Mouse (Mus musculus) adrenal gland, postnatal 36 days (tissue): ENCODE data around the gene Gm10681. TPM values are rescaled to one million over a fixed set of nuclear protein-coding genes. Genes with fewer than 3 reads are reported as not detected.
A peak's percentile ranks its signal among the peaks of the same experiment; 100 is the strongest.
"Not testable (repeated sequence)": the region's sequence is repeated elsewhere in the genome, so short reads cannot be mapped to it uniquely, and the experiment has no call there.

Source experiments
- DNase-seq, 2 experiments: peaks; one replicate each; pipeline ENCODE4 v3.0.0; 2021; ENCODE audit warnings: mixed read lengths in 1 of 2
- long read RNA-seq, 2 experiments: library from polyadenylated mRNA; stranded (forward); transcript quantifications; one replicate each; pipeline ENCODE4 v2.0.0; 2021; ENCODE audit warnings: borderline sequencing depth in 2 of 2
- total RNA-seq, 2 experiments: library from RNA; stranded (reverse); gene quantifications; 2 replicates each; pipeline ENCODE4 v1.2.3; 2021

Gene Gm10681
- total RNA-seq = not detected
- long read RNA-seq, experiment 1 = 0 reads
- long read RNA-seq, experiment 2 = 0 reads

GRCm38 (mm10) chr3:98588707-98589106, at the start of gene Gm10681:
Gm10681 (minus strand) TSS chr3:98588807.
- no peak for DNase-seq

- no peak for DNase-seq
Measured at GRCm38 (mm10) chr3:98635145-98635544, 46.5 kb upstream of the Gm10681 start.

- no peak for DNase-seq
Measured at GRCm38 (mm10) chr3:98630152-98630551, 41.5 kb upstream of the Gm10681 start, which contains the start of gene Hsd3b5. Hsd3b5 (minus strand) TSS chr3:98630252.

GRCm38 (mm10) chr3:98629633-98630032, 41.0 kb upstream of the Gm10681 start:
- DNase-seq = no peak

GRCm38 (mm10) chr3:98616786-98617185, 28.2 kb upstream of the Gm10681 start:
- DNase-seq = not testable (repeated sequence)

GRCm38 (mm10) chr3:98616244-98616643, 27.6 kb upstream of the Gm10681 start:
- DNase-seq = not testable (repeated sequence)

GRCm38 (mm10) chr3:98614406-98614927, 25.9 kb upstream of the Gm10681 start:
- DNase-seq = not testable (repeated sequence)

- DNase-seq = no peak
Measured at GRCm38 (mm10) chr3:98613963-98614362, 25.4 kb upstream of the Gm10681 start.

GRCm38 (mm10) chr3:98613540-98613939, 24.9 kb upstream of the Gm10681 start:
- not testable (repeated sequence) for DNase-seq

GRCm38 (mm10) chr3:98587721-98588120, 886 bp downstream of the Gm10681 start:
- DNase-seq = no peak

GRCm38 (mm10) chr3:98582622-98583021, 6.0 kb downstream of the Gm10681 start:
- not testable (repeated sequence) for DNase-seq

- DNase-seq = not testable (repeated sequence)
Measured at GRCm38 (mm10) chr3:98582202-98582601, 6.4 kb downstream of the Gm10681 start.

GRCm38 (mm10) chr3:98581024-98581423, 7.6 kb downstream of the Gm10681 start:
- DNase-seq = peak; percentile 7 to 56

- not testable (repeated sequence) for DNase-seq
Measured at GRCm38 (mm10) chr3:98567717-98568116, 20.9 kb downstream of the Gm10681 start.

GRCm38 (mm10) chr3:98564894-98565293, 23.7 kb downstream of the Gm10681 start:
- DNase-seq = not testable (repeated sequence)

GRCm38 (mm10) chr3:98563831-98564230, 24.8 kb downstream of the Gm10681 start:
- DNase-seq = not testable (repeated sequence)

- DNase-seq = not testable (repeated sequence)
Measured at GRCm38 (mm10) chr3:98560711-98561110, 27.9 kb downstream of the Gm10681 start.

- DNase-seq = not testable (repeated sequence)
Measured at GRCm38 (mm10) chr3:98550832-98551231, 37.8 kb downstream of the Gm10681 start.

- not testable (repeated sequence) for DNase-seq
Measured at GRCm38 (mm10) chr3:98550215-98550614, 38.4 kb downstream of the Gm10681 start.

- not testable (repeated sequence) for DNase-seq
Measured at GRCm38 (mm10) chr3:98548495-98548894, 40.1 kb downstream of the Gm10681 start.

- not testable (repeated sequence) for DNase-seq
Measured at GRCm38 (mm10) chr3:98547641-98548040, 41.0 kb downstream of the Gm10681 start.

- DNase-seq = not testable (repeated sequence)
Measured at GRCm38 (mm10) chr3:98524978-98525377, 63.6 kb downstream of the Gm10681 start.

GRCm38 (mm10) chr3:98524552-98524951, 64.1 kb downstream of the Gm10681 start:
- DNase-seq = not testable (repeated sequence)

- DNase-seq = not testable (repeated sequence)
Measured at GRCm38 (mm10) chr3:98522779-98523178, 65.8 kb downstream of the Gm10681 start.
